Mouse (Mus musculus) embryo, embryonic 10 days (tissue): ENCODE data around the gene Phf24.
"Not testable (repeated sequence)": the region's sequence is repeated elsewhere in the genome, so short reads cannot be mapped to it uniquely, and the experiment has no call there.

ENCODE experiments used
- DNase-seq: peaks from one replicate; pipeline ENCODE4 v3.0.0-alpha.2; 2015; ENCODE audit warnings: low spot score

Phf24 gene

DNA sequence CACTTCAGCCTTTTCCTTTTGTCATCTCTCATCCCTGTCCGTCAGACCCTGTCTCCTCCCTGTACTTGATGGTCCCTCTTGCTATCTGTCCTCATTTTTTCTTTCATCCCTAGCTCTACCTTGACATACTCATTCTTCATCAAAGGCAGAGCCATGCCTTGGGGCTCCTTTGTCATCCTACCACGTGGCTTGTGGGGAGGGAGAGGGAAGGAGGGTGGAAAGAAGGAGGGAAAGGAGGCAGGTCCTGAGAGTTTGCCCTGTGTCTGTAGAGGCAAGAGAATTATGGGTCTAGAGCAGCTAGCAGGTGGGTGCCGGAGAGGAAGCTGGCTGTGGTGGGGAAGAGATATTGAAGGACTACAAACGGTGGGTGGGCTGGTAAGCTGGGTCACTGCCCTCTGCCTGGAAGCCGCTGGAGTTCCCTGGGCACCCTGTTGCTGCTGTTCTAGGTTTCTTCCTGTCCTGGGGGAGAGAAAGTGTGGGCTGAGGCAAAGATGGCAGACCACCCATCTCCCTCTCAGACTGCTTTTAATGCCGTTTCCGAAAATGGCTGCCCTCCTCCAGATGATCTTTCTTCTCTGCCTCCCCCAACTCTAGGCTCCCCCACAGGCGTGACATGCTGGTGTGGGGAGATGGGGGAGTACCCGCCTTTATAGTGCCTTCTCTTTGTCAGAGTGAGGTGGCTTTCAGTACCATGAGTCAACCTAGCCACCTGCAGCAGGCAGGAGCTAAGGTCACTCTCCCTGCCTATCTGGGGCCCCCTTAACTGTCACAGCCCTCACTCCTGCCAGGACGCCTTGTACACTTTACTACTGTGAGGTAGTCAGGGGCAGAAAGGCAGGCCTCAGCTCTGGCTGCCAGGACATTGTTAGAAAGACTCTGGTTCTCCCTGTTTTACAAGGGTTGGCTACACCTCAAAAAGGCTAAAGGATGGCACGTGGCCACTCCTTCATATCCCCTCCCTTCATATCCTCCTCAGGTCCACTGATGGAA, 35.0 kb downstream of the Phf24 start:
- DNase-seq = no peak

GRCm38 (mm10) chr4:42952563-42952962, 36.1 kb downstream of the Phf24 start:
- no peak for DNase-seq

- no peak for DNase-seq
Measured at GRCm38 (mm10) chr4:42953435-42954094, 37.1 kb downstream of the Phf24 start.

DNA sequence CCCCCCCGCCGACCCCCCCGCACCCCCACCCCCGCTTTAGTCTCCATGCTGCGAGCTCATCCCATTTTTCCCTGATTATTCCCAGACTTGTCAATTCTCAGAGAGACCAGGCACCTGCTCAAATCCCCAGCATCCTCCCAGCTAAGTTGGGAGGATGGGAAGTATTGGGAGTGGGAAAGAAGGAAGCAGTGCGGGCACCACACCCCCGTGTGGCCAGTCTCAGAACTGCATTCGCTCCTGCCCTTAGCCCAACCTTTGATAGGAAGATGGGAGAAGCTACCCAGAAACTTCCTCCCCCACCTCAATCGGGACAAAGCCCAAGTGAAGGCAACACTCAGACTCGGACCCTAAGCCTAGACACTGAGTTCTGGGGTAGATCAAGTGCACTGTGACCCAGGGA, 37.8 kb downstream of the Phf24 start:
- DNase-seq = peak; percentile 80

DNA sequence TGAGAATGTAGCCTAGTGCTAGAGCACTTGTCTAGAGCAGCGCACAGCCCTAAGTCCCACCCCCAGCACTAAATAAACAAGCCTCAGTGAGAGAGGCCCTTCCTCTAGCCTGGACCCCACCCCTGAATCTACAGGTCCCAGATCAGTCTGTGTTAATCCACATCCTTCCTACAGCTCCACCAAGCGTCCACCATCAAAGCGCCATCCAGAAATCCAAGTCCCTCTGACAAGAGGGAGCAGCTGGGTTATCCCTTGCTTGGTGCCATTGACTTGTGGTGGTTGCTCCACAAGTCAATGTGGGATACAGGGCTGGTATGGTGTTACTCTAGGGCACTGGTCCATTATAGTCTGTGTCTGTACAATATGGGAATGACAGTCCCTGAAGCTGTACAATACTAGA, 38.7 kb downstream of the Phf24 start:
- DNase-seq = no peak

DNA sequence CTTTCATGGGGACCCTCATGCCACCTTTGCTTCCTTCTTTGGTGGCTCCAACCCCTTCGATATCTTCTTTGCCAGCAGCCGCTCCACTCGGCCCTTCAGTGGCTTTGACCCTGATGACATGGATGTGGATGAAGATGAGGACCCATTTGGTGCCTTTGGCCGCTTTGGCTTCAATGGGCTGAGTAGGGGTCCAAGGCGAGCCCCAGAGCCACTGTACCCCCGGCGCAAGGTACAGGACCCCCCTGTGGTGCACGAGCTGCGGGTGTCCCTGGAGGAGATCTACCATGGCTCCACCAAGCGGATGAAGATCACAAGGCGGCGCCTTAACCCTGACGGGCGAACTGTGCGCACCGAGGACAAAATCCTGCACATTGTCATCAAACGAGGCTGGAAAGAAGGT, 40.1 kb downstream of the Phf24 start:
- DNase-seq = no peak

DNA sequence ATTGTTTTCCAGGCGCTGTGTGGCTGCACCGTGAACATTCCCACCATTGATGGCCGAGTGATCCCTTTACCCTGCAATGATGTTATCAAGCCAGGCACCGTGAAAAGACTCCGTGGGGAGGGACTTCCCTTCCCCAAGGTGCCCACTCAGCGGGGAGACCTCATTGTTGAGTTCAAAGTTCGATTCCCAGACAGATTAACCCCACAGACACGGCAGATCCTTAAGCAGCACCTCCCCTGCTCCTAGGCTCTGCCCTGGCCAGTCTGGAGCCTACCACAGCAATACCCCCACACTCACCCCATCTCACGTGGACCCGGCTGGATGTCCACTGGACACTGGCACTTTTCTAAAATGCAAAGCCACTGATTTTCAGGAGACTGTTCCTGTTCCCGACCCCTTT, 40.8 kb downstream of the Phf24 start:
- DNase-seq = no peak

DNA sequence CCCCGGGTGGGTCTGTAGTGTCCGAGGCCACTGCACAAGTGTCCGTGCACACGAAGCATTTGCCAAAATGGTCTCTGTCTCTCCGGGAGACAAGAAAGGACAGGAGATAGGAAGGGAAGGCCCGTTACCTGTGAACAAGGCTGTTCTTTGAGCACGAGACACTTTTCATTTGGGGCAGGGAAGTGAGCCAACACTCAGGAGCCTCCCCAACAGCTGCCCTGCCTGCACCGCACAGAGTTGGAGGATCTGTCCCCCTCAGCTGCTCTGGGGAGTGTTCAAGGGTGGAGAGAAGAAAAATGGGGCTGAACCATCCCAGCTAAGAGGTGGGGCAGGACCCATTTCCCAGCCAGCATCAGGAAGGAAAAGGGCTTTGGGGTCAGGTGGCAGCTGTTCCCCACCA, 41.5 kb downstream of the Phf24 start:
- DNase-seq = no peak

DNA sequence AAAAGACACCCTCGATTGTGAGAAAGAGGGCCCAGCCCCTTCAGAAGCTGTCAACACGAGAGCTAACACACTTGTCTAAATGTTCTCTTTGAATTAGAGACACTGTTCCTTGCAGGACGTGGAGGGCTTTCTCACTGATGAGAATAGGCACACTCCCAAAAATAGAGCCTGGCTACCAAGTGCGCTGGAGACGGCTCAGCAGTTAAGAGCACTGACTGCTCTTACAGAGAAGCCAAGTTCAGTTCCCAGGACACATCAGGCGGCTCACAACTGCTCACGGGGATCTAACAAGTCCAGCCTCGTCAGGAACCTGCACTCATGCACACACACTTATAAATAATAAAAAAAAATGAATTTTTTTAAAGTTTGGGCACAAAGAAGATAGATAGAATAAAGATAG, 42.5 kb downstream of the Phf24 start:
- no peak for DNase-seq

DNA sequence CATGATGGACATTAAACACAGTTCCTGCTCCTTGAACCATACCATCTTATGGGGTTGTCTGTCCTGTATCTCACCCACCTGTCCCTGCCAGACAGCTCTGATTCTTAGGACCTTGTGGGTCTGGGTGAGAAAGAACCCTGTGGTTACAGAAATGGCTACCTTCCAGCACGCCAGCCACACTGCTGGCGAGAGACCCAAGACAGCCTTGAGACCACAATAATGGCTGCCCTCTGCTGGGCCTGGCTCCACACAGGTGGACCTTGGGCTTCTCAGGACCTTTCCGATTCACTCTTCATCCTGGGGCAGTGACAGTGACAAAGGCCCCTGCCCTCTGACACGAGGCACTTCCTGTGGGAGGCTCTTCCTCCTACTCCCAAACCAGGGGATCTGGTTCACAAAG, 42.9 kb downstream of the Phf24 start:
- DNase-seq = no peak

DNA sequence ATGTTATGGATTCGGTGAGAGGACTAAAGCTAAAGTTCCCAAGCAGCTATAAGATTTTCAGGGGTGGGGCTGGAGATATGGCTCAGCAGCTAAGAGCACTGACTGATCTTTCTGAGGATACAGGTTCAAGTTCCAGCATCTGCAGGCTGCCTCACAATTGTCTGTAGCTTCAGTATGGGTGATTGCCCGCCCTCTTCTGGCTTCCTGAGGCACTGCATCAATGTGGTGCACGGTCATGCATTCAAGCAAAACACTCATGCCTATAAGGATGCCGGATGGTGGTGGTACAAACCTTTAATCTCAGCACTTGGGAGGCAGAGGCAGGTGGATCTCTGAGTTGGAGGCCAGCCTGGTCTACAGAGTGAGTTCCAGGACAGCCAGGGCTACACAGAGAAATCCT, 45.1 kb downstream of the Phf24 start:
- peak; percentile 72 for DNase-seq

DNA sequence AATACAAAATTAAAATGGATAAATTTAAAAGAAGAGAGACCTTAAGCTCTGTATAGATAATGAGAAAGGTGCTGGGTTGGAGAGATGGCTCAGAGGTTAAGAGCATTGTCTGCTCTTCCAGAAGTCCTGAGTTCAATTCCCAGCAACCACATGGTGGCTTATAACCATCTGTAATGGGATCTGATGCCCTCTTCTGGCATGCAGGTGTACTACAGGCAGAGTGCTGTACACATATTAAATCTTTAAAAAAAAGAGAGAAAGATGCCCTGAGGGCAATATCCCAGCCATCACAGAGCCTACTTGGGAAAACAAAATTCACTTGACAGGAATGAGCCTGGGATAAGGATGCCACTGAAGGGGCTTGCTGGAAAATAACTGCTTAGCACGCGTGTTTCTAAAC, 47.0 kb downstream of the Phf24 start:
- no peak for DNase-seq

DNA sequence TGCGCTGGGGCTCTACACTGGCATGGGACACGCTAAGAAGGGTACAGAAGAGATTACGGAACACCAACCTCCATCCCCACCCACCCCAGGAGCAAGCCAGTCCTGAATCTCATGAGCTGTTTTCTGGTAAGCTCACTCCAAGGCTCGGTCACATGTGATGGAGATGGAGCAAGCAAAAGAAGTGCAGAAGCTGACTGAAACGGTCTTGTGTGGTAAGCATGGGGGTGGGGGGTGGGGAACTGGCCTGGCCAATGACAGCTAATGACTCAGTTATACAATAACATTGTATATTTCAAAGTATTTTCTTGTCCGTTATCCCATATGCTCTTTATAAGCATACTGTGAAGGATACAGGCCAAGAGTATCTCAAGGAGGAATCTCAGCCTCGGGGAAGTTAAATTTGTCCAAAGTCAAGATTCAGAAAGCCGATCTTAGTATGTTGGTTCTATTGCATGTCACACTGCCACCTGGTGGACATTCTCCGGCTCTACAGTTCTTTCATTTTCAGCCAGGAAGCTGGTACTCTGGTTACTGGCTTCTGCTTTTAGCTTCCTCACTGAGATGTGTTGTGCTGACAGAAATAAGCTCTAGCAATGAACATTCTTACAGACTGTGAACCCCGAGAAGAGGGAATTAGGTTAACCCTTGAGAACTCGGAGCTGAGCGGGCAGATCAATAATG, 48.7 kb downstream of the Phf24 start:
- peak; percentile 81 for DNase-seq

GRCm38 (mm10) chr4:42969304-42969703, 52.8 kb downstream of the Phf24 start, which contains the start of gene 1700022I11Rik:
Gene 1700022I11Rik (plus strand): TSS chr4:42969604.
- DNase-seq = no peak

GRCm38 (mm10) chr4:42972952-42973351, 56.5 kb downstream of the Phf24 start:
- DNase-seq = no peak

GRCm38 (mm10) chr4:42973868-42974267, 57.4 kb downstream of the Phf24 start:
- DNase-seq = no peak

DNA sequence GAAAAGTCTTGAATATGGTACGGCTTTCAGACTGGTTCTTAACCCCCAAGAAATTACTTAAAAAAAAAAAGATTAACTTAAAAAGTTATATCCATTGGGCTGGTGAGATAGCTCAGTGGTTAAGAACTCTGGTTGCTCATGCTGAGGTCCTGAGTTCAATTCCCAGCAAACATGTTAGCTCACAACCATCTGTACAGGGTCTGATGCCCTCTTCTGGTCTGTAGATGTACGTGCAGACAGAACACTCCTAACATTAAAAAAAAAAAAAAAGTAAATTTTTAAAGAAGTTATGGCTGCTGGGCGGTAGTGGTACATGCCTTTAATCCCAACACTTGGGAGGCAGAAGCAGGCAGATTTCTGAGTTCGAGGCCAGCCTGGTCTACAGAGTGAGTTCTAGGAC, 61.6 kb downstream of the Phf24 start:
- no peak for DNase-seq

DNA sequence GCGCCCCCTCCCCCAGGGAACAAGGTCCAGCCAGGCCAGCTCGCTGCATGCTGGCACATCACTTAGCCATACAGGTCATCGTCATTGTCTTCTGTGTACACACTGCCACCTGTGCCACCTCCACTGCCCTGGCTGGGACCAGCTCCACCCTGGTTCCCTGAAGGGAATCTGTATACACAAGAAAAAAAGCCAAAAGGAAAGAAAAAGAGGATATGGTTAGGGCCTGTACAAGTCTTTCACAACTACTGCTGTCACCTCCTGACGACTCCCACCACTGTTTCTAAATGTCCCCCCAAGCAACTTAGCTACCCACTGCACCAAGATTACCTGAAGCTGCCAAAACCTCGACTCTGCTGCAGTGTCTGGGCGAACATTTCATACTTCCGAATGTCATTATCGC, 64.0 kb downstream of the Phf24 start:
- DNase-seq = not testable (repeated sequence)

DNA sequence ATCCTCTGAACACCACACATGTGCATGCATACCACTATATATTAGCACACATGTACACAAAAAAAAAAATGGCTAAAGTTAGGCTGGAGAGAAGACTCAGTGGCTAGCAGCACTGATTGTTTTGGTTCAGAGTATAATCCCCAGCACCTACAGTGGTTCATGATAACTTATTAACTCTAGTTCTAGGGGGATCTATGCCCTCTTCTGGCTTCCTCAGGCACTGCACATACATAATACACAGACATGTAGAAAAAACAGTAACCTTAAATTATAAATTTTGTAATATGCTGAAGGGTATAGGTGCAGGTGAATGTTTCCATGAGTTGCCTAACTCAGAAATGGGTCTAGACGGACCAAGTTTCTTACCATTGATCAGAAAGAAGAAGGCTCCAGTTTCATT, 71.8 kb downstream of the Phf24 start:
- no peak for DNase-seq
